Mouse (Mus musculus): Measurements from ENCODE around the gene Nkrf. TPM values are rescaled to one million over a fixed set of nuclear protein-coding genes. Genes with fewer than 3 reads are reported as not detected.

Nkrf gene
- total RNA-seq, 2 experiments from 2014 or later = 3.5 to 4.1 TPM

DNA sequence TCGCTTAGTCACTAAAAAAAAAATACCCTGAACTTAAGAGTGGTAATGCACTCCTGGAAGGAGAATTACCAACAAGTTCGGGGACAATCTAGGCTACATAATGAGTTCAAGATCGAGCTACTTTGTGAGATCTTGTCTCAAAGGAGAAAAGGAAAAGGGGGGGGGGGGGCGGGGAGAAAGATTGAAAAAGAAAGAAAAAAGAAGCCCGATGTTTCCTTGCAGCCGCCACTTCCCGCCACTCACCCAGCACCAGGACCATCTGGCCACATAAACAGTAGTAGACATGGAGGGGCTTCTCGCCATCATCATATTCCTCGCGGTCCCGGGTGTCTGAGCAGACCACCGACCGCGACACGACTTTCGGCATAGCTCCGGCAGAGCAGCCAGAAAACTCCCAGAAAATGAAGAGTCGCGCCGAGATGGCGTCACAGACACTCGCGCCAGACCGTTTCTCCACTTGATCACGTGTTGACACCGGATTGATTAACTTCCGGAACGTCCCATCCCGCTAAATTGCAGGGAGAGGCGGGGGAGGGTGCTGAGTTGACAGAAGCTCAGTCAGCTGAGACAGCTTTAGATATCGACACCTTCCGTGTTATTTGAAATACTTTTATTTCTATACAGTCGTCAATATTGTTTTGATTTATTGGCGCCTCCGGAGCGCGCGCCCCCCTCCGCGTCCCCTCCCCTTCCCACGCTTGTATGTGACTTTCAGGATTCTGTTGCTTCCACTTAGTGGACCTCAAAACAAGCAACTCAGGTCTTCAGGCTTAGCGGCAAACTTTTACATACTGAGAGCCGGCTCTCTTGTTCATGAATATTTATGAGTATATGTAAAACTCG lies 38.7 kb downstream of the Nkrf start:
- DNase-seq (ENCODE audit: low spot score in 2 of 2) = peak; percentile 65 to 79

DNA sequence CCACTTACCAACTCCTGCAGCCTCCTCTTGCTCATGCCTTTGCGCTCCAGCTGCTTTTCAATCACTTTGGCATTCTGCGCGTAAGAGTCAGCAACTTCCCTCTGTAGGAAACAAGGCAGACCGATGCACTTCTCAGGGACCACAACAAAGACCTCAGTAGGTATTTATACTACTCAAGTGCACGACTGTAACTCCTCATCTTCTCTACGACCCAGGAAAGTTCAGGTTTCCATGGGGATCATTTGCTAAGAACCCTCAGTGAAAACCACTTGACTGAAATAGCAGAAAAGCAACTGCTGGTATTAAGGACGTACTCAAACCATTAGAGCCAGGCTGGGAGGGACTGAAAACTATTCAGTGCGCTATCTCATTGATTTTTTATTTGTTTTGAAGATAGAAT lies 50.1 kb downstream of the Nkrf start:
- DNase-seq (ENCODE audit: low spot score in 2 of 2) = no peak

DNA sequence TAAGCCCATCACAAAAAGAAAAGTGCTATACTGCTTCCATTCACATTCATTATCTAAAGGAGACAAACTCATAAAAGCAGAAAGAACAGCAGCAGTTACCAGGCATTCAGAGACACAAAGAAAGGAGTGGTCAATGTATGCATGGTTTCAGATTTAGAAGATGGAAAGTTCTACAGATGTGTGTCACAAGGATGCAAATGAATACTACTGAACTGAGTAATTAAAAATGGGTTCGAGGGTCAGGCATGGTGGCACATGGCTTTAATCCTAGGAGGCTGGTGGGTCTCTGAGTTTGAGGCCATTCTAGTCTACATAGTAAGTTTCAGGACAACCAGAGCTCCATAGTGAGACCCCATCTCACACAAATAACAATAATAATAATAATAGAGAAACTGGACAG lies 55.5 kb downstream of the Nkrf start:
- DNase-seq (ENCODE audit: low spot score in 2 of 2) = no peak

DNA sequence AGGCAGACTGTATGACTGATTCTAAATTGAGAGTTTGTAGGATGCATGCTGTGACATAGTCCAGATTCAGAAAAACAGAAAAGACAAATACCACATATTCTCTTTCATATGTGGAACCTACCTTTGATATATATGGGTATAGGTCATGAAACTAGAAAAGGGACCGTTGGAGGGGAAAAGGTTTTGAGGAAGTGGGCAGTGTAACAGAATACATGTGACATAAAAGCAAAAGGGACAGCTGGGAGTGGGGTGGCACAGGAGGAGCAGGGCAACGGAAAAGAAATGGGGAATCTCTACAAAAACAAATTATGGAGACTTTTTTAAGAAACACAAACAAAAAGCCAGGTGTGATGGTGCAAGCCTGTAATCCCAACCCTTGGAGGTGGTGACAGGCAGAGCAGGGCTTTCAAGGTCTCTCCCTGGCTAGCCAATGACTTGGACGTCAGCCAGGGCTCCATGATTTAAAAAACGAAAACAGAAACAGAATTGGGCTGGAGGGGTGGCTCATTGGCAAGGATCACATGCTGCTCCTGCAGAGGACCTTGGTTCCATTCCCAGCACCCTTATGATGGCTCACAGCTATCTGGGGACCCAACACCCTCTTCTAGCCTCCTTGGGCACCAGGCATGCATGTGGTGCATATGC lies 59.2 kb downstream of the Nkrf start:
- DNase-seq (ENCODE audit: low spot score in 2 of 2) = no peak

DNA sequence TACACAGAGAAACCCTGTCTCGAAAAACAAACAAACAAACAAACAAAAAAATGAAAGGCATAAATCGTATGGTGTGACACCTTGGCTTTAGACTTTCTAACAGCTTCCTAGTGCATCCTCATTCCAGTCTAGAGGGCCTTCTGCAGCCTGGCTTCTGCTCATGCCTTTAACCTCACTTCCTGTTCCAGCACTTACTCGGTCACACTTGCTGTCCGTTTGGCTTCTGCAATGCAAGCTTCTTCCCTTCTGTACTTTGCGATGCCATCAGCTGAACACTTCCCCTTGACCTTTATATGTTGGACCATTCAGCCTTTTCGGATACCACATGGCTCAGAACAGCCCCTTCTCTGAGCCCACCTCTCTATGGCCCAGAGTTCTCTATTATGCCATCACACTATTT lies 61.0 kb downstream of the Nkrf start:
- DNase-seq (ENCODE audit: low spot score in 2 of 2) = no peak

DNA sequence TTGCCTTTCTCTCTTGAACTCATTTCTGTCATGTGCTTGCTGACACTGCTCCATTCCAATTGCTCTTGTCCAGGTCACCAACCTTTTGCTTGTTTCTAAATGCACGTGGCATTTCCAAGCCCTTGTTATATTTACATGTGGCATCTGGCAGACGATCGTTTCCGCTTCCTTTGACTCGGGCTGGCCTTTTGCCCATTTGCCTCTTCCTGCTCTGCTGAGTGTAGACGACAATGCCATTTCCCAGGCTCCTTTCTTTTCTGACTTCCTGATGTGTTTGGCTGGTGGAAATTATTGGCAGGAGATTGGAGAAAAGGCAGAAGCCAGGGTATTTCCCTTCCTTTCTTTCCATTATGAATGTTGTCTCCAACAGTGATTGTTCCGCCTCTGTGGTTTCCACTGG lies 63.3 kb downstream of the Nkrf start:
- peak in 1 of 2 experiments; percentile 9 for DNase-seq (ENCODE audit: low spot score in 2 of 2)

Other genes starting within 250 kb of the Nkrf start
- gene Slc25a43, start 159.2 kb downstream of the Nkrf start, total RNA-seq (2021) = under 1 TPM; 0.25 to 0.36 TPM
- 100 to 1,000 TPM; 291 to 333 TPM for gene Slc25a5, start 107.2 kb downstream of the Nkrf start, total RNA-seq (2021)
- gene Ube2a, start 29.0 kb downstream of the Nkrf start, total RNA-seq (2021) = 10 to 100 TPM; 40.0 to 50.1 TPM
- gene C330007P06Rik, start 28.8 kb downstream of the Nkrf start, total RNA-seq (2021) = 10 to 100 TPM; 16.1 to 16.8 TPM
- gene Sept6, start 88.9 kb upstream of the Nkrf start, total RNA-seq (2021) = 10 to 100 TPM; 24.9 to 26.2 TPM
- under 1 TPM in 1 of 2 experiments, not detected in 1; 0.34 TPM for gene Sowahd, start 145.9 kb upstream of the Nkrf start, total RNA-seq (2021)
- 100 to 1,000 TPM; 697 to 727 TPM for gene Rpl39, start 182.5 kb upstream of the Nkrf start, total RNA-seq (2021)
- 10 to 100 TPM; 10.9 to 14.7 TPM for gene Upf3b, start 207.4 kb upstream of the Nkrf start, total RNA-seq (2021)
- gene Nkap, start 223.9 kb upstream of the Nkrf start, total RNA-seq (2021) = 10 to 100 TPM; 11.2 to 12.5 TPM

Data from gastrocnemius, postnatal 4 days (tissue).